ENCODE assay signal across 22 mouse cellular contexts in the genomic region with DNA sequence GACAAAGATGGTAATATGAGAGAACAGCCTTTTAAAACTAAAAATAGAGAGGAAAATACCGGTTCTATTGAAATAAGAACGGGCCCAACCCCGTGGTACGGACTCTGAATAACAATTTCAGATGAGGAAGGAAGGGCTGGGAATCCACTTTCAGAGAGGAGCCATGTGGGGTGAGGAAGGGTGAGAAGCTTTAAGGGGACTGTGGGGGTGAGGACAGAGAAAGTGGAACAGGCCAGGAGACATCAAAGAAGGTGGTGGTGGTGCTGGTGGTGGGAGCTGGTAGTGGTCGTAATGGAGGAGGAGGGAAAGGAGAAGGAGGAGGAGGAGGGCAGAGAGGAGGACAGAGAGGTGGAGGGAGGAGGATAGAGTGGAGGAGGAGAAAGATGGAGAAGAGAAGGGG. TPM values are rescaled to one million over a fixed set of nuclear protein-coding genes. Genes with fewer than 3 reads are reported as not detected.
DNase-seq lines count a peak whose midpoint lies in the region; ATAC-seq and TF ChIP-seq lines count a peak whose summit lies in the region.
"Had no signal": no experiment of that assay in that cellular context is flagged by ENCODE, and none has a peak within 500 bp of the region (broad histone marks: within the 10 kb centered on the region; RNA-seq: fewer than 3 reads in every experiment).

No protein-coding gene starts in this region.

- no peak overlapping the region for H3K9ac ChIP-seq in heart, embryonic 11.5 days (ENCODE audit: low read depth, low read length)
- H3K9ac ChIP-seq in midbrain, embryonic 11.5 days (ENCODE audit: low read length): no peak overlapping the region
- H3K9ac ChIP-seq in midbrain, postnatal 0 days (replicated peaks; ENCODE audit: low read length, poor library complexity, severe bottlenecking): no peak overlapping the region
- H3K9ac ChIP-seq: forebrain, embryonic 15.5 days; hindbrain, embryonic 12.5 days had no signal

- H3K36me3 ChIP-seq in heart, embryonic 11.5 days (ENCODE audit: control insufficient read depth, insufficient read depth, low read length): no peaks in the 10 kb centered on the region
- H3K36me3 ChIP-seq in midbrain, embryonic 11.5 days (ENCODE audit: control insufficient read depth, insufficient read depth, low read length): no peaks in the 10 kb centered on the region
- H3K36me3 ChIP-seq in midbrain, postnatal 0 days (ENCODE audit: insufficient read depth, low read length): no peaks in the 10 kb centered on the region
- H3K36me3 ChIP-seq: embryonic facial prominence, embryonic 10.5 days; forebrain, embryonic 10.5 days; forebrain, embryonic 15.5 days; hindbrain, embryonic 12.5 days had no signal

- H3K4me1 ChIP-seq in heart, embryonic 11.5 days (ENCODE audit: control insufficient read depth, insufficient read depth, low read length): no peaks in the 10 kb centered on the region
- no peaks in the 10 kb centered on the region for H3K4me1 ChIP-seq in midbrain, embryonic 11.5 days (ENCODE audit: control insufficient read depth, insufficient read depth, low read length)
- H3K4me1 ChIP-seq in midbrain, postnatal 0 days (ENCODE audit: insufficient read depth, low read length): no peaks in the 10 kb centered on the region
- peaks cover 8% of the 10 kb centered on the region; the same call in 1 of the 2 replicates for H3K4me1 ChIP-seq in brown adipose tissue, adult 24 weeks (ENCODE audit: control insufficient read depth, insufficient read depth, insufficient read length, low read length)
- H3K4me1 ChIP-seq: embryonic facial prominence, embryonic 10.5 days had no signal

- DNase-seq in heart, adult 11 months: peak; percentile 90
- peak; percentile 51 for DNase-seq in midbrain, embryonic 11.5 days (ENCODE audit: low spot score, missing footprints)
- DNase-seq in midbrain, postnatal 0 days (ENCODE audit: low spot score): no peak
- DNase-seq in urinary bladder, adult 2 months (ENCODE audit: low spot score): no peak
- DNase-seq: adrenal gland, postnatal 14 days; cerebellum, adult 2 months; gastrocnemius, adult 2 months; gastrocnemius, postnatal 25 days; heart, postnatal 10 days; heart, postnatal 4 days had no signal

- H3K27ac ChIP-seq in heart, embryonic 11.5 days (ENCODE audit: low read depth, low read length): no peak overlapping the region
- H3K27ac ChIP-seq in midbrain, embryonic 11.5 days (ENCODE audit: low read depth, low read length): no peak overlapping the region
- no peak overlapping the region for H3K27ac ChIP-seq in midbrain, postnatal 0 days (ENCODE audit: low read depth, low read length)
- peak overlapping the region; percentile 99 for H3K27ac ChIP-seq in brown adipose tissue, adult 24 weeks (replicated peaks; ENCODE audit: low read depth, low read length)
- H3K27ac ChIP-seq: embryonic facial prominence, embryonic 10.5 days; forebrain, embryonic 10.5 days; forebrain, embryonic 15.5 days; gastrocnemius, adult 2 months; hindbrain, embryonic 12.5 days had no signal

- no peak for ATAC-seq in heart, embryonic 11.5 days (replicated peaks; ENCODE audit: insufficient number of reproducible peaks, low FRiP score, low TSS enrichment)
- no peak for ATAC-seq in midbrain, embryonic 11.5 days (ENCODE audit: low FRiP score)
- no peak for ATAC-seq in midbrain, postnatal 0 days (ENCODE audit: low FRiP score)
- ATAC-seq: activated CD4-positive, CD25-positive, alpha-beta regulatory T cell, adult 4 months; forebrain, embryonic 15.5 days; Patski had no signal

- WGBS in heart, embryonic 11.5 days (ENCODE audit: insufficient replicate concordance): 72% methylated on average over 5 of the region's 5 CpGs
- WGBS in midbrain, embryonic 11.5 days: 83% methylated on average over 5 of the region's 5 CpGs
- 60% methylated on average over 5 of the region's 5 CpGs for WGBS in midbrain, postnatal 0 days

- H3K4me3 ChIP-seq in heart, embryonic 11.5 days (ENCODE audit: low read depth, low read length): no peak overlapping the region
- H3K4me3 ChIP-seq in midbrain, embryonic 11.5 days (ENCODE audit: low read depth, low read length): no peak overlapping the region
- H3K4me3 ChIP-seq in midbrain, postnatal 0 days (ENCODE audit: low read depth, low read length): no peak overlapping the region
- peak overlapping the region; percentile 15 for H3K4me3 ChIP-seq in brown adipose tissue, adult 24 weeks (ENCODE audit: insufficient read depth, low read depth, low read length)
- H3K4me3 ChIP-seq: embryonic facial prominence, embryonic 10.5 days; forebrain, embryonic 10.5 days; forebrain, embryonic 15.5 days; gastrocnemius, adult 2 months; hindbrain, embryonic 12.5 days had no signal

- no peaks in the 10 kb centered on the region for H3K27me3 ChIP-seq in heart, embryonic 11.5 days (ENCODE audit: control insufficient read depth, insufficient read depth, low read length)
- no peaks in the 10 kb centered on the region for H3K27me3 ChIP-seq in midbrain, embryonic 11.5 days (ENCODE audit: control insufficient read depth, insufficient read depth, low read length)
- no peaks in the 10 kb centered on the region; the same call in 1 of the 2 replicates for H3K27me3 ChIP-seq in midbrain, postnatal 0 days (ENCODE audit: insufficient read depth, low read length)
- H3K27me3 ChIP-seq: forebrain, embryonic 15.5 days; hindbrain, embryonic 12.5 days had no signal

- TF ChIP-seq CTCF in midbrain, postnatal 0 days (IDR thresholded peaks at IDR 0.05): no peak

- H3K9me3 ChIP-seq in heart, embryonic 11.5 days (replicated peaks; ENCODE audit: control insufficient read depth, low read length): no peaks in the 10 kb centered on the region
- H3K9me3 ChIP-seq in midbrain, embryonic 11.5 days (ENCODE audit: control insufficient read depth, low read length): peaks cover 4% of the 10 kb centered on the region; the same call in 1 of the 2 replicates
- H3K9me3 ChIP-seq in midbrain, postnatal 0 days (ENCODE audit: low read length): no peaks in the 10 kb centered on the region
- H3K9me3 ChIP-seq: forebrain, embryonic 15.5 days had no signal

- no peak overlapping the region for H3K4me2 ChIP-seq in heart, embryonic 11.5 days
- H3K4me2 ChIP-seq in midbrain, embryonic 11.5 days: no peak overlapping the region
- H3K4me2 ChIP-seq in midbrain, postnatal 0 days (ENCODE audit: low read depth, low read length, poor library complexity, severe bottlenecking): no peak overlapping the region
- H3K4me2 ChIP-seq: forebrain, embryonic 15.5 days; hindbrain, embryonic 12.5 days had no signal

RNA-seq across cellular contexts. Expression of gene Sfxn1, which starts 43.3 kb away (rescaled TPM):
- 35.0 and 38.4 TPM in 2 replicates for polyA plus RNA-seq in heart, embryonic 11.5 days (2014; fragmentation: Nextera tagmentation; extraction: Ambion mirVana)
- 92.7 and 94.9 TPM in 2 replicates for polyA plus RNA-seq in midbrain, embryonic 11.5 days (2014; fragmentation: Nextera tagmentation; extraction: Ambion mirVana)
- total RNA-seq in midbrain, postnatal 0 days (2014; rRNA removed): 81.8 and 93.2 TPM in 2 replicates
- 128 and 137 TPM in 2 replicates for polyA plus RNA-seq in midbrain, postnatal 0 days (2015; fragmentation: Nextera tagmentation; extraction: Ambion mirVana)
- 109 and 122 TPM in 2 replicates for polyA plus RNA-seq in brown adipose tissue, adult 24 weeks (2012; ENCODE audit: insufficient read depth, insufficient read length, missing spikeins)
- 27.4 and 28.1 TPM in 2 replicates for polyA plus RNA-seq in urinary bladder, adult 2 months (2012; rRNA removed)

RNA-seq across cellular contexts. Expression of gene Drd1, which starts 59.4 kb away (rescaled TPM):
- 0.24 TPM in 1 of 2 replicates, not detected in the other for polyA plus RNA-seq in heart, embryonic 11.5 days (2014; fragmentation: Nextera tagmentation; extraction: Ambion mirVana)
- 0.55 and 0.86 TPM in 2 replicates for polyA plus RNA-seq in midbrain, embryonic 11.5 days (2014; fragmentation: Nextera tagmentation; extraction: Ambion mirVana)
- total RNA-seq in midbrain, postnatal 0 days (2014; rRNA removed): 2.1 and 3.4 TPM in 2 replicates
- 1.9 and 2.4 TPM in 2 replicates for polyA plus RNA-seq in midbrain, postnatal 0 days (2015; fragmentation: Nextera tagmentation; extraction: Ambion mirVana)
- 0.48 TPM in 1 of 2 replicates, not detected in the other for polyA plus RNA-seq in brown adipose tissue, adult 24 weeks (2012; ENCODE audit: insufficient read depth, insufficient read length, missing spikeins)
- 0.17 and 0.25 TPM in 2 replicates for polyA plus RNA-seq in urinary bladder, adult 2 months (2012; rRNA removed)
- total RNA-seq: adrenal gland, adult 18-20 months; CH12.LX; granulocyte monocyte progenitor cell, adult 5-6 weeks had no signal
- polyA plus RNA-seq: activated CD4-positive, CD25-positive, alpha-beta regulatory T cell, adult 4 months; forebrain, embryonic 10.5 days; heart, embryonic 14.5 days had no signal

Comparison
In these comparisons a context has a peak if more than half of its experiments do, and no peak if none do; other contexts are left out.
1. DNase-seq: peak in heart, adult 11 months (single experiment) and midbrain, embryonic 11.5 days (single experiment); none in midbrain, postnatal 0 days (single experiment) and urinary bladder, adult 2 months (single experiment).